Mouse (Mus musculus) kidney, embryonic 14.5 days (tissue): Measurements from ENCODE around the gene Icosl. TPM values are rescaled to one million over a fixed set of nuclear protein-coding genes. Genes with fewer than 3 reads are reported as not detected.
"Not testable (repeated sequence)": the region's sequence is repeated elsewhere in the genome, so short reads cannot be mapped to it uniquely, and the experiment has no call there.

Experiments used
- ATAC-seq: fragments of 200-750 bp; cut with Nextera tagmentation; 2 replicates; pipeline ENCODE4 v1.8.0; 2017; ENCODE audit warnings: moderate number of reproducible peaks, mild to moderate bottlenecking, moderate TSS enrichment, moderate library complexity; ENCODE audit not compliant: low FRiP score, low TSS enrichment
- H3K27ac ChIP-seq: fragments of 300-500 bp; sonication (generic); 2 replicates; pipeline ENCODE4 v1.5.1; 2014; ENCODE audit warnings: low read depth, mild to moderate bottlenecking, low read length, moderate library complexity, mixed read lengths
- H3K27me3 ChIP-seq: fragments of 300-500 bp; sonication (generic); 2 replicates; pipeline ENCODE4 v1.6.1; 2014; ENCODE audit warnings: mild to moderate bottlenecking, low read length; ENCODE audit not compliant: control insufficient read depth, insufficient read depth
- H3K36me3 ChIP-seq: fragments of 300-500 bp; sonication (generic); 2 replicates; pipeline ENCODE4 v1.6.1; 2014; ENCODE audit warnings: low read length, mixed read lengths; ENCODE audit not compliant: control insufficient read depth, insufficient read depth
- H3K4me1 ChIP-seq: fragments of 300-500 bp; sonication (generic); 2 replicates; pipeline ENCODE4 v1.6.1; 2014; ENCODE audit warnings: low read length, mixed read lengths; ENCODE audit not compliant: control insufficient read depth, insufficient read depth
- H3K4me2 ChIP-seq: fragments of 300-500 bp; sonication (generic); replicated peaks from 2 replicates; pipeline ENCODE4 v1.6.1; 2014; ENCODE audit warnings: low read depth, mild to moderate bottlenecking, low read length
- H3K4me3 ChIP-seq: fragments of 300-500 bp; sonication (generic); 2 replicates; pipeline ENCODE4 v1.5.1; 2014; ENCODE audit warnings: mild to moderate bottlenecking, low read length
- H3K9ac ChIP-seq: fragments of 300-500 bp; sonication (generic); 2 replicates; pipeline ENCODE4 v1.6.1; 2014; ENCODE audit warnings: low read depth, mild to moderate bottlenecking, low read length, moderate library complexity
- H3K9me3 ChIP-seq: fragments of 300-500 bp; sonication (generic); 2 replicates; pipeline ENCODE4 v1.6.1; 2016; ENCODE audit warnings: low read length; ENCODE audit not compliant: control insufficient read depth
- WGBS: fragments of 180-500 bp; shearing (Covaris S2); extraction: QIAGEN DNeasy Blood & Tissue Kit; methylation state at CpG from one replicate; pipeline ENCODE4 v1.1.7; 2014; 5-methylcytosine and 5-hydroxymethylcytosine counted together
- polyA plus RNA-seq: library from polyadenylated mRNA; unstranded; fragments of >200 nt; fragmentation: Nextera tagmentation; extraction: Ambion mirVana; gene quantifications from 2 replicates; pipeline ENCODE4 v1.2.1, GENCODE M21; 2014

Gene Icosl
- polyA plus RNA-seq, 1 experiment from 2014 or later = 4.8 TPM

DNA sequence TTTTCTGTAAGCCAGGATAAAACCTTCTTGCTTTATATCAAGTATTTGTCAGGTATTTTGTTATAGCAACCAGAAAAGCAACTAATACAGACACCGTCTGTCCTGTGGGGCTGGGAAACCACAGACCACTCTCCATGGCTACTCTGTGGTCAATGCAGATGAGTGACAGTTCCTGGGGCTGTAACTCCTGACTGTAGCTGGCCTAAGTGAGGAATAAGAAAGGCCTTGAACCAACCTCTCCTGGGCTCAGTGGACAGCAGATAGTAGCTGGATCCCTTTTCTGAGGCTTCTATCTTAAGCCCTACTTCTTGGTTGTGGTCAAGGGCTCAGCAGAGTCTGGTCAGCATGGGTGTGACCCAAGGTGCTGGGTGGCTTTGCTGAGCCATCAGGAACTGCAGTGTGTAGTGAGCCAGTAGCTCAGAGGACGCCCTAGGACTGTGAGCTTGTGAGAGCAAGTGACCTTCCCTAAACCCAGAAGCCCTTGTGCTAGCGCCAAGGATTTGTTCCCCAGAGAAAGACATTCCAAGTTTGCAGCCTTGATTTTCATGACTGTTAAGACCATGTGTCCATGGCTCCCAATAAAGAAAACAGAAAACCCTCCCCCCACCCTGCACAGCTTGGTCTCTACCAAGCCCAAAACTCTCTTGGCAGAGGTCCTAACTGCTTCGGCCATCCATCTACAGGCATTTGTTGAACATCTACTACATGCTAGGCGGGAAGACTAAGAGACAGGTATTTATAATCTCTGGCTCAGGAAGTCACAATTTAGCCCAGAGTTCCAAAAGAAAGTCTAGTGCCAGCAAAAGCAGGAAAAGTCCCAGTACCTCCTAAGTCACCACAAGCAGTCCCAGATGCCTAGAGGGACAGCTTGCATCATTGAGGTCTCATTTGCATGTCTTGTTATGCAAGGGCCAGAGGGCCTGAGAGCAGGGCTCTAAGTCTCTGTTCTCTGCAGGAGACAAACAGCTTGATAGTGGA lies 27.1 kb downstream of the Icosl start:
- WGBS = 86% methylated on average over 5 of the region's 5 CpGs

DNA sequence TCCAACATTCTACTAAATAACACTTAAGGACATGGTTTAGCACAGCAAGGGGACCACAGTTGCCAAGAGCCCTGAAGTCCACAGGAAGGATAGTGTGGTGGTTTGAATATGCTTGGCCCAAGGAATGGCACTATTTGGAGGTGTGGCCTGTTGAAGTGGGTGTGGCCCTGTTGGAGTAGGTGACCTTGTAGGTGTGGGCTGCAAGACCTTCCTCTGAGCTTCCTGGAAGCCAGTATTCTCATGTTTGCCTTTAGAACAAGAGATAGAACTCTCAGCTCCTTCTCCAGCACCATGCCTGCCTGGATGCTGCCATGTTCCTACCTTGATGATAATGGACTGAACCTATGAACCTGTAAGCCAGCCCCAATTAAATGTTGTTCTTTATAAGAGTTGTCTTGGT lies 30.8 kb downstream of the Icosl start:
- H3K4me2 ChIP-seq, ATAC-seq, H3K27me3 ChIP-seq, H3K9ac ChIP-seq, H3K9me3 ChIP-seq, H3K4me3 ChIP-seq, H3K36me3 ChIP-seq, H3K27ac ChIP-seq: not testable (repeated sequence)
- peaks cover 12% of the 10 kb centered on the region for H3K4me1 ChIP-seq

More for the DNA sequence above, 27.1 kb downstream of the Icosl start:
- H3K4me3 ChIP-seq = no peak overlapping the region
- peaks cover 5% of the 10 kb centered on the region; the same call in 1 of the 2 replicates for H3K4me1 ChIP-seq
- H3K36me3 ChIP-seq = no peaks in the 10 kb centered on the region
- no peaks in the 10 kb centered on the region for H3K9me3 ChIP-seq
- H3K27ac ChIP-seq = no peak overlapping the region
- no peak overlapping the region for H3K4me2 ChIP-seq
- H3K27me3 ChIP-seq = no peaks in the 10 kb centered on the region
- ATAC-seq = no peak
- H3K9ac ChIP-seq = no peak overlapping the region

GRCm38 (mm10) chr10:78100989-78101780 lies 32.1 kb downstream of the Icosl start:
- H3K4me2 ChIP-seq = peak overlapping the region; percentile 49
- H3K36me3 ChIP-seq = no peaks in the 10 kb centered on the region
- WGBS = 18% methylated on average over 16 of the region's 16 CpGs
- H3K4me3 ChIP-seq = peak overlapping the region; percentile 26; the same call in 1 of the 2 replicates
- H3K9ac ChIP-seq = peak overlapping the region; percentile 31; the same call in 1 of the 2 replicates
- H3K27me3 ChIP-seq = no peaks in the 10 kb centered on the region
- H3K27ac ChIP-seq = no peak overlapping the region
- no peaks in the 10 kb centered on the region for H3K9me3 ChIP-seq
- ATAC-seq = peak; percentile 84
- peaks cover 14% of the 10 kb centered on the region for H3K4me1 ChIP-seq

DNA sequence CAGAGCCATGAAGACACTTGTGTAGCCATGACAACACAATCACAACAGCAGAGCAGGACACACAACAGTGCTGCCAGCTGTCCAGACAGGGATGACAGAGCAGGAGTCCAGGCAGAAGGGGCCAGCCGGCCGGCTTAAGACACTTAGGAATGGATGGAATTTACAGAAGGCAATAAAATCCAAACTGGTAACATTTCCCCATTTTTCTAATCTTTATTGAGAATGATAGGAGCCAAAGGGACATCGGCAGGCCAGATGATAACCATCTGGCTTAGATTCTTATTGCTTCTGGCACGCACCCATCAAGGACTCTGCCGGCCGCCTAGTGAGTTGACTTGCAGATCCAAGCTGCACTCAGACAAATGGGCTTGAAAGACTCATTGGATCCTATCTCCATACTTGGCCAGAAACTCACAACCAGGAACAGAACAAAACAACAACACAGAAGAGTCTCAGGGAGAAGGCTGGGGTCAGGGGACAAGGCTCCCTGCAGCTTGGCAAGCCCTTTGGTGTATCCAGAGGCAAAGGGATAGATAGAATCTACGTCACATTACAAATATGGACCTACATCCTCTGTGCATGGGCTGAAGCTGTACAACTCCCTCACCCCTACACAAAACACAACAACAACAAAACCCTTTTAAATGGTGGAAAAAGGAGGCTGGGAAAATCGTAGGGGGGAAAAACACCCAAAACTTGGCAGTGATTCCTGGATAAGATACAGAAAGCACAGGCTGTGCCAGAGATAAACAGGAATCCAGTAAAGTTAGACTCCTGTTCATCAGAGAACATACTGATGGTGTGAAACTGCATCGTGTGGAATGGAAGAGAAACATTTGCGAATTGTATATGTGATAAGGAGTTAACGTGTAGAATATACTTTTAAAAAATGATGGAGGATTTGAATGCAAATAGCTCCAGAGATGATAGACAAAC lies 35.7 kb downstream of the Icosl start:
- Histone ChIP-seq H3K4me1 (peaks cover 14% of the 10 kb centered on the region), H3K27ac (peak overlapping the region; percentile 48; the same call in 1 of the 2 replicates), H3K4me2 (no peak overlapping the region), H3K27me3 (no peaks in the 10 kb centered on the region), H3K4me3 (no peak overlapping the region), H3K9me3 (no peaks in the 10 kb centered on the region), H3K9ac (no peak overlapping the region), H3K36me3 (no peaks in the 10 kb centered on the region)
- peak; percentile 52; the same call in 1 of the 2 replicates for ATAC-seq
- WGBS = 59% methylated on average over 11 of the region's 11 CpGs

- 75% methylated on average over 12 of the region's 12 CpGs for WGBS
- ATAC-seq = no peak
Measured at GRCm38 (mm10) chr10:78105548-78105947, 36.4 kb downstream of the Icosl start.

GRCm38 (mm10) chr10:78114521-78115092 lies 45.5 kb downstream of the Icosl start:
- H3K9ac ChIP-seq = no peak overlapping the region
- peaks cover 6% of the 10 kb centered on the region; the same call in 1 of the 2 replicates for H3K9me3 ChIP-seq
- no peak overlapping the region for H3K27ac ChIP-seq
- no peak for ATAC-seq
- no peaks in the 10 kb centered on the region for H3K36me3 ChIP-seq
- H3K4me3 ChIP-seq = no peak overlapping the region
- no peaks in the 10 kb centered on the region for H3K4me1 ChIP-seq
- no peaks in the 10 kb centered on the region for H3K27me3 ChIP-seq
- 87% methylated on average over 4 of the region's 4 CpGs for WGBS
- H3K4me2 ChIP-seq = no peak overlapping the region

More at GRCm38 (mm10) chr10:78105548-78105947, 36.4 kb downstream of the Icosl start:
- Histone ChIP-seq H3K4me1 (peaks cover 13% of the 10 kb centered on the region), H3K4me2 (no peak overlapping the region), H3K36me3 (no peaks in the 10 kb centered on the region), H3K27ac (peak overlapping the region; percentile 48; the same call in 1 of the 2 replicates), H3K9ac (no peak overlapping the region), H3K27me3 (no peaks in the 10 kb centered on the region), H3K9me3 (no peaks in the 10 kb centered on the region), H3K4me3 (no peak overlapping the region)

GRCm38 (mm10) chr10:78115153-78115552 lies 46.1 kb downstream of the Icosl start:
- Histone ChIP-seq H3K36me3 (no peaks in the 10 kb centered on the region), H3K27me3 (no peaks in the 10 kb centered on the region), H3K9me3 (peaks cover 6% of the 10 kb centered on the region; the same call in 1 of the 2 replicates), H3K9ac (no peak overlapping the region), H3K4me1 (no peaks in the 10 kb centered on the region), H3K27ac (no peak overlapping the region), H3K4me2 (no peak overlapping the region), H3K4me3 (no peak overlapping the region)
- ATAC-seq = no peak
- 71% methylated on average over 2 of the region's 2 CpGs for WGBS

GRCm38 (mm10) chr10:78119422-78119821 lies 50.3 kb downstream of the Icosl start:
- Histone ChIP-seq H3K9ac (no peak overlapping the region), H3K4me3 (no peak overlapping the region), H3K27me3 (no peaks in the 10 kb centered on the region), H3K4me1 (0 out of 2 replicates have a peak, but pooled peaks cover 2% of the 10 kb centered on the region), H3K9me3 (peaks cover 6% of the 10 kb centered on the region; the same call in 1 of the 2 replicates), H3K36me3 (no peaks in the 10 kb centered on the region), H3K27ac (no peak overlapping the region), H3K4me2 (no peak overlapping the region)
- WGBS = 91% methylated on average over 4 of the region's 4 CpGs
- ATAC-seq = no peak
